Mouse (Mus musculus): Measurements from ENCODE around the gene Ppp1r14a. TPM values are rescaled to one million over a fixed set of nuclear protein-coding genes. Genes with fewer than 3 reads are reported as not detected.
A peak's percentile ranks its signal among the peaks of the same experiment; 100 is the strongest.

Ppp1r14a gene
- polyA plus RNA-seq, 1 experiment from 2014 or later, result 3.9 TPM

- Histone ChIP-seq H3K4me3 (replicated peaks; ENCODE audit: low read depth, low read length) (no peak overlapping the region), H3K27ac (replicated peaks; ENCODE audit: low read depth, low read length) (no peak overlapping the region), H3K36me3 (ENCODE audit: control insufficient read depth, insufficient read depth, low read length) (peaks cover 51% of the 10 kb centered on the region), H3K27me3 (ENCODE audit: control insufficient read depth, insufficient read depth, low read length) (no peaks in the 10 kb centered on the region), H3K4me1 (ENCODE audit: control insufficient read depth, insufficient read depth, low read length) (no peaks in the 10 kb centered on the region), H3K9me3 (ENCODE audit: control insufficient read depth, low read length) (no peaks in the 10 kb centered on the region), H3K4me2 (ENCODE audit: low read length) (no peak overlapping the region), H3K9ac (replicated peaks; ENCODE audit: low read length) (no peak overlapping the region)
- DNase-seq (no peak), ATAC-seq (ENCODE audit: low FRiP score, low TSS enrichment) (no peak)
- 92% methylated on average over 6 of the region's 6 CpGs for whole genome bisulfite sequencing
Observed at GRCm38 (mm10) chr7:29327087-29327486, 38.0 kb downstream of the Ppp1r14a start.

- Histone ChIP-seq H3K4me1 (ENCODE audit: control insufficient read depth, insufficient read depth, low read length) (no peaks in the 10 kb centered on the region), H3K9me3 (ENCODE audit: control insufficient read depth, low read length) (no peaks in the 10 kb centered on the region), H3K27me3 (ENCODE audit: control insufficient read depth, insufficient read depth, low read length) (no peaks in the 10 kb centered on the region), H3K27ac (replicated peaks; ENCODE audit: low read depth, low read length) (no peak overlapping the region), H3K4me3 (replicated peaks; ENCODE audit: low read depth, low read length) (no peak overlapping the region), H3K36me3 (ENCODE audit: control insufficient read depth, insufficient read depth, low read length) (peaks cover 48% of the 10 kb centered on the region), H3K9ac (replicated peaks; ENCODE audit: low read length) (no peak overlapping the region), H3K4me2 (ENCODE audit: low read length) (no peak overlapping the region)
- no peak for ATAC-seq (ENCODE audit: low FRiP score, low TSS enrichment)
- 90% methylated on average over 16 of the region's 16 CpGs for whole genome bisulfite sequencing
- no peak for DNase-seq
Observed at GRCm38 (mm10) chr7:29328984-29329383, 39.9 kb downstream of the Ppp1r14a start.

- 0 out of 2 replicates have a peak overlapping the region, but pooled peaks have one; percentile 26 for H3K27ac ChIP-seq (replicated peaks; ENCODE audit: low read depth, low read length)
- H3K4me3 ChIP-seq (replicated peaks; ENCODE audit: low read depth, low read length), result no peak overlapping the region
- ATAC-seq (ENCODE audit: low FRiP score, low TSS enrichment) (no peak), DNase-seq (no peak)
- peaks cover 38% of the 10 kb centered on the region for H3K36me3 ChIP-seq (ENCODE audit: control insufficient read depth, insufficient read depth, low read length)
- H3K4me2 ChIP-seq (ENCODE audit: low read length), result no peak overlapping the region
- H3K9me3 ChIP-seq (ENCODE audit: control insufficient read depth, low read length), result no peaks in the 10 kb centered on the region
- 56% methylated on average over 6 of the region's 7 CpGs for WGBS
- no peaks in the 10 kb centered on the region for H3K4me1 ChIP-seq (ENCODE audit: control insufficient read depth, insufficient read depth, low read length)
- H3K9ac ChIP-seq (replicated peaks; ENCODE audit: low read length), result no peak overlapping the region
- no peaks in the 10 kb centered on the region for H3K27me3 ChIP-seq (ENCODE audit: control insufficient read depth, insufficient read depth, low read length)
Observed at GRCm38 (mm10) chr7:29334156-29334555, 45.0 kb downstream of the Ppp1r14a start.

- H3K9ac ChIP-seq (replicated peaks; ENCODE audit: low read length), result no peak overlapping the region
- H3K4me3 ChIP-seq (replicated peaks; ENCODE audit: low read depth, low read length), result no peak overlapping the region
Observed at GRCm38 (mm10) chr7:29335276-29335675, 46.2 kb downstream of the Ppp1r14a start.

GRCm38 (mm10) chr7:29335841-29336671, 46.9 kb downstream of the Ppp1r14a start:
- ATAC-seq (ENCODE audit: low FRiP score, low TSS enrichment) (no peak), DNase-seq (no peak)
- Histone ChIP-seq H3K4me2 (ENCODE audit: low read length) (no peak overlapping the region), H3K9ac (replicated peaks; ENCODE audit: low read length) (no peak overlapping the region), H3K27ac (replicated peaks; ENCODE audit: low read depth, low read length) (no peak overlapping the region), H3K4me1 (ENCODE audit: control insufficient read depth, insufficient read depth, low read length) (no peaks in the 10 kb centered on the region), H3K36me3 (ENCODE audit: control insufficient read depth, insufficient read depth, low read length) (peaks cover 21% of the 10 kb centered on the region; the same call in 1 of the 2 replicates), H3K27me3 (ENCODE audit: control insufficient read depth, insufficient read depth, low read length) (no peaks in the 10 kb centered on the region), H3K9me3 (ENCODE audit: control insufficient read depth, low read length) (no peaks in the 10 kb centered on the region), H3K4me3 (replicated peaks; ENCODE audit: low read depth, low read length) (no peak overlapping the region)
- 84% methylated on average over 6 of the region's 6 CpGs for WGBS

More at GRCm38 (mm10) chr7:29335276-29335675, 46.2 kb downstream of the Ppp1r14a start:
- no peaks in the 10 kb centered on the region for H3K4me1 ChIP-seq (ENCODE audit: control insufficient read depth, insufficient read depth, low read length)
- ATAC-seq (ENCODE audit: low FRiP score, low TSS enrichment), result no peak
- peaks cover 28% of the 10 kb centered on the region; the same call in 1 of the 2 replicates for H3K36me3 ChIP-seq (ENCODE audit: control insufficient read depth, insufficient read depth, low read length)
- no peaks in the 10 kb centered on the region for H3K9me3 ChIP-seq (ENCODE audit: control insufficient read depth, low read length)
- no peak for DNase-seq
- H3K4me2 ChIP-seq (ENCODE audit: low read length), result no peak overlapping the region
- H3K27me3 ChIP-seq (ENCODE audit: control insufficient read depth, insufficient read depth, low read length), result no peaks in the 10 kb centered on the region
- no peak overlapping the region for H3K27ac ChIP-seq (replicated peaks; ENCODE audit: low read depth, low read length)

GRCm38 (mm10) chr7:29336795-29337319, 47.7 kb downstream of the Ppp1r14a start:
- ATAC-seq (ENCODE audit: low FRiP score, low TSS enrichment) (no peak), DNase-seq (no peak)
- no peaks in the 10 kb centered on the region for H3K4me1 ChIP-seq (ENCODE audit: control insufficient read depth, insufficient read depth, low read length)
- no peaks in the 10 kb centered on the region for H3K9me3 ChIP-seq (ENCODE audit: control insufficient read depth, low read length)
- H3K4me3 ChIP-seq (replicated peaks; ENCODE audit: low read depth, low read length), result no peak overlapping the region
- no peaks in the 10 kb centered on the region for H3K27me3 ChIP-seq (ENCODE audit: control insufficient read depth, insufficient read depth, low read length)
- H3K9ac ChIP-seq (replicated peaks; ENCODE audit: low read length), result no peak overlapping the region
- H3K27ac ChIP-seq (replicated peaks; ENCODE audit: low read depth, low read length), result no peak overlapping the region
- 71% methylated on average over 9 of the region's 9 CpGs for WGBS
- H3K36me3 ChIP-seq (ENCODE audit: control insufficient read depth, insufficient read depth, low read length), result peaks cover 14% of the 10 kb centered on the region; the same call in 1 of the 2 replicates
- H3K4me2 ChIP-seq (ENCODE audit: low read length), result no peak overlapping the region

- Histone ChIP-seq H3K27me3 (ENCODE audit: control insufficient read depth, insufficient read depth, low read length) (no peaks in the 10 kb centered on the region), H3K4me2 (ENCODE audit: low read length) (no peak overlapping the region), H3K4me3 (replicated peaks; ENCODE audit: low read depth, low read length) (no peak overlapping the region), H3K36me3 (ENCODE audit: control insufficient read depth, insufficient read depth, low read length) (0 out of 2 replicates have a peak, but pooled peaks cover 9% of the 10 kb centered on the region), H3K27ac (replicated peaks; ENCODE audit: low read depth, low read length) (no peak overlapping the region), H3K9ac (replicated peaks; ENCODE audit: low read length) (no peak overlapping the region), H3K4me1 (ENCODE audit: control insufficient read depth, insufficient read depth, low read length) (0 out of 2 replicates have a peak, but pooled peaks cover 3% of the 10 kb centered on the region), H3K9me3 (ENCODE audit: control insufficient read depth, low read length) (no peaks in the 10 kb centered on the region)
- WGBS, result 90% methylated on average over 2 of the region's 2 CpGs
- ATAC-seq (ENCODE audit: low FRiP score, low TSS enrichment) (no peak), DNase-seq (no peak)
Observed at GRCm38 (mm10) chr7:29337766-29338165, 48.7 kb downstream of the Ppp1r14a start.

GRCm38 (mm10) chr7:29338351-29338919, 49.3 kb downstream of the Ppp1r14a start:
- Histone ChIP-seq H3K4me1 (ENCODE audit: control insufficient read depth, insufficient read depth, low read length) (0 out of 2 replicates have a peak, but pooled peaks cover 3% of the 10 kb centered on the region), H3K36me3 (ENCODE audit: control insufficient read depth, insufficient read depth, low read length) (0 out of 2 replicates have a peak, but pooled peaks cover 9% of the 10 kb centered on the region), H3K27ac (replicated peaks; ENCODE audit: low read depth, low read length) (no peak overlapping the region), H3K9me3 (ENCODE audit: control insufficient read depth, low read length) (no peaks in the 10 kb centered on the region), H3K9ac (replicated peaks; ENCODE audit: low read length) (no peak overlapping the region), H3K4me3 (replicated peaks; ENCODE audit: low read depth, low read length) (no peak overlapping the region), H3K4me2 (ENCODE audit: low read length) (no peak overlapping the region), H3K27me3 (ENCODE audit: control insufficient read depth, insufficient read depth, low read length) (no peaks in the 10 kb centered on the region)
- DNase-seq (no peak), ATAC-seq (ENCODE audit: low FRiP score, low TSS enrichment) (no peak)
- whole genome bisulfite sequencing, result 88% methylated on average over 9 of the region's 9 CpGs

Measured in midbrain, embryonic 14.5 days (tissue).